Mouse (Mus musculus) olfactory bulb, adult 2 months (tissue): ENCODE data around the gene Furin.

Experiments used
- CTCF ChIP-seq: fragments of 200-500 bp; IDR thresholded peaks from 2 replicates; pipeline ENCODE4 v1.5.1; 2012; ENCODE audit warnings: low read depth, mild to moderate bottlenecking, low read length, moderate library complexity; ENCODE audit not compliant: insufficient read depth
- POLR2A ChIP-seq: fragments of 200-500 bp; IDR thresholded peaks from 2 replicates; pipeline ENCODE4 v1.6.1; 2012; ENCODE audit warnings: mild to moderate bottlenecking, low read depth, low read length, moderate library complexity; ENCODE audit not compliant: insufficient read depth

GRCm38 (mm10) chr7:80392119-80392518, 13.1 kb downstream of the Furin start:
- TF ChIP-seq CTCF (no peak), POLR2A (no peak)
